Mouse (Mus musculus) megakaryocyte, adult 5-6 weeks (primary cell): ENCODE measurements around the gene 1700012B09Rik. TPM values are rescaled to one million over a fixed set of nuclear protein-coding genes. Genes with fewer than 3 reads are reported as not detected.

Source experiments
- ATAC-seq: 2 replicates; pipeline ENCODE4 v1.8.0; 2016; ENCODE audit warnings: mild to moderate bottlenecking, inconsistent platforms; ENCODE audit not compliant: poor library complexity, severe bottlenecking
- total RNA-seq, 2 experiments: library from RNA; stranded (forward) in 1 of 2; stranded (reverse) in 1 of 2; fragments of 153-499, 151-499 nt in 1 of 2; fragments of 221-1000, 200-1000 nt in 1 of 2; gene quantifications; 2 replicates each; pipeline versions ENCODE4 v1.2.3 to v1.2.4; 2015 to 2017

1700012B09Rik gene
- total RNA-seq, 2 experiments from 2014 or later, result 1.4 to 3.4 TPM

GRCm38 (mm10) chr9:14739498-14740150 is 31.2 kb downstream of the 1700012B09Rik start:
- peak; percentile 67 for ATAC-seq

GRCm38 (mm10) chr9:14730941-14731541 is 39.8 kb downstream of the 1700012B09Rik start:
- ATAC-seq, result no peak

- ATAC-seq, result no peak
These were observed 42.5 kb downstream of the 1700012B09Rik start for GRCm38 (mm10) chr9:14728365-14728764.

GRCm38 (mm10) chr9:14726629-14727028 is 44.2 kb downstream of the 1700012B09Rik start:
- no peak for ATAC-seq

- ATAC-seq, result no peak
These were observed 44.8 kb downstream of the 1700012B09Rik start for GRCm38 (mm10) chr9:14726005-14726404.

- peak; percentile 93 for ATAC-seq
These were observed 45.9 kb downstream of the 1700012B09Rik start for GRCm38 (mm10) chr9:14724755-14725420.

GRCm38 (mm10) chr9:14721610-14722009 is 49.2 kb downstream of the 1700012B09Rik start:
- no peak for ATAC-seq

GRCm38 (mm10) chr9:14720384-14720783 is 50.4 kb downstream of the 1700012B09Rik start:
- no peak for ATAC-seq

GRCm38 (mm10) chr9:14718332-14718691 is 52.5 kb downstream of the 1700012B09Rik start:
- ATAC-seq, result 0 out of 2 replicates have a peak, but pooled peaks have one; percentile 18

GRCm38 (mm10) chr9:14717689-14718331 is 53.0 kb downstream of the 1700012B09Rik start:
- peak; percentile 35; the same call in 1 of the 2 replicates for ATAC-seq

- ATAC-seq, result no peak
These were observed 55.6 kb downstream of the 1700012B09Rik start for GRCm38 (mm10) chr9:14715258-14715657.

- no peak for ATAC-seq
These were observed 59.9 kb downstream of the 1700012B09Rik start for GRCm38 (mm10) chr9:14710910-14711309.

Other genes with a start within 250 kb of the 1700012B09Rik start
- not detected in 2 replicates for gene Amotl1, start 126.0 kb downstream of the 1700012B09Rik start, total RNA-seq (2015)
- gene Amotl1, start 126.0 kb downstream of the 1700012B09Rik start, total RNA-seq (2017), result not detected in 2 replicates
- 0.09 TPM in 1 of 2 replicates, not detected in the other for gene Piwil4, start 30.3 kb downstream of the 1700012B09Rik start, total RNA-seq (2015)
- not detected in 2 replicates for gene Piwil4, start 30.3 kb downstream of the 1700012B09Rik start, total RNA-seq (2017)
- 6.9 and 7.2 TPM in 2 replicates for gene Fut4, start 18.6 kb downstream of the 1700012B09Rik start, total RNA-seq (2015)
- gene Fut4, start 18.6 kb downstream of the 1700012B09Rik start, total RNA-seq (2017), result 9.5 and 9.6 TPM in 2 replicates
- 15.1 and 19.1 TPM in 2 replicates for gene Mre11a, start 13.6 kb upstream of the 1700012B09Rik start, total RNA-seq (2015)
- gene Mre11a, start 13.6 kb upstream of the 1700012B09Rik start, total RNA-seq (2017), result 42.1 and 49.5 TPM in 2 replicates
- 37.1 and 38.4 TPM in 2 replicates for gene Ankrd49, start 13.8 kb upstream of the 1700012B09Rik start, total RNA-seq (2015)
- gene Ankrd49, start 13.8 kb upstream of the 1700012B09Rik start, total RNA-seq (2017), result 36.6 and 46.4 TPM in 2 replicates
- not detected in 2 replicates for gene Gpr83, start 89.2 kb upstream of the 1700012B09Rik start, total RNA-seq (2015)
- gene Gpr83, start 89.2 kb upstream of the 1700012B09Rik start, total RNA-seq (2017), result not detected in 2 replicates
- gene Izumo1r, start 132.9 kb upstream of the 1700012B09Rik start, total RNA-seq (2015), result 0.50 TPM in 1 of 2 replicates, not detected in the other
- gene Izumo1r, start 132.9 kb upstream of the 1700012B09Rik start, total RNA-seq (2017), result 0.48 and 0.77 TPM in 2 replicates